Mouse (Mus musculus) left cerebral cortex, postnatal 4 days (tissue): ENCODE results near the gene Kif16b. TPM values are rescaled to one million over a fixed set of nuclear protein-coding genes. Genes with fewer than 3 reads are reported as not detected.

Experiments
- DNase-seq: peaks from one replicate; pipeline ENCODE4 v3.0.0-alpha.2; 2022
- intact Hi-C: fragments of 180-260 bp; cut with DNase I; formaldehyde crosslinking; loops from one replicate; pipeline ENCODE4 v1.15.1; 2025
- total RNA-seq, 2 experiments: library from RNA; stranded (reverse); gene quantifications; 2 replicates each; pipeline ENCODE4 v1.2.3; 2021

Gene Kif16b
- total RNA-seq, 2 experiments from 2014 or later = 11.3 to 11.9 TPM

DNA sequence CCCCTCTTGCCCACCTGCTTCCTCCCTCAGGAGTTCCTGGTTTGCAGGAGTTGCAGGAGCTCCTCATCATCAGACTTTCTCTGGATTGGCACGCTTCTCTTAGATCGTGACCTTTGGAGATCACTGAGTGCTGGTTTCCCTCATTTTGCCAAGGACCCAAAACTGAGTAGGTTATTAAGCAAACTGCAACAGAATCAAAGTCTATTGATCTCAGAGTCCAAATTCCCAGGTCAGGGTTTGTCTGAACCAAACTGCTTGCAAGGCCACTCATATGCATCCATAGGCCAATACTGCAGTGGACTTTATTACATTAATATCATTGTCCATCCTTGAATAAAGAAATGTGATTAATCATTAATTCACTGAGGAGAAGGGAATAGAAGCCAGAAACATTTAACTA is 211.8 kb downstream of the Kif16b start:
- intact Hi-C loops = no loop called here
- DNase-seq = no peak

DNA sequence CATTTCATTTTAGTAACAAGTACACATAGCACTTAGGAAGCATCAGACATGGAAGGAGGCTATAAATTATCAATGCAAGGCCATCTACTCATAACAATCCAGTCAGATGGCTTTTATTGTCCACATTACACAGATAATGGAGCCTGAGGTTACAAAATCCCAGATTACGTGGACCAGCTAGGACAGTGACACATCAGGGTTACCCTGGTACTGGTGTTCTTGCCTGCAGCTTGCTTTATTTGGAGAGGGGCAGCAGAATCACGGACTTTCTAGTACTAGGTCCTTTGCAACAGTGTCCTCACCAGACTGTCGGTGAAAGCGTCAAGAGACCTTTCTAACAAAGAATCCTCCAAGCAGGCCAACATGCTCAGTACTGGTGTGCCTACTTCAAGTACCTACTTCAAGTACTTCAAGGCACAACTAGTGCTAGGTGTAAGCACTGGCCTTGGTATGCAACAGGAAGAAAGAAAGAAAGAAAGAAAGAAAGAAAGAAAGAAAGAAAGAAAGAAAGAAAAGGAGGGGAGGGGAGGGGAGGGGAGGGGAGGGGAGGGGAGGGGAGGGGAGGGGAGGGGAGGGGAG is 213.3 kb downstream of the Kif16b start:
- no peak for DNase-seq
- intact Hi-C loops = no loop called here

DNA sequence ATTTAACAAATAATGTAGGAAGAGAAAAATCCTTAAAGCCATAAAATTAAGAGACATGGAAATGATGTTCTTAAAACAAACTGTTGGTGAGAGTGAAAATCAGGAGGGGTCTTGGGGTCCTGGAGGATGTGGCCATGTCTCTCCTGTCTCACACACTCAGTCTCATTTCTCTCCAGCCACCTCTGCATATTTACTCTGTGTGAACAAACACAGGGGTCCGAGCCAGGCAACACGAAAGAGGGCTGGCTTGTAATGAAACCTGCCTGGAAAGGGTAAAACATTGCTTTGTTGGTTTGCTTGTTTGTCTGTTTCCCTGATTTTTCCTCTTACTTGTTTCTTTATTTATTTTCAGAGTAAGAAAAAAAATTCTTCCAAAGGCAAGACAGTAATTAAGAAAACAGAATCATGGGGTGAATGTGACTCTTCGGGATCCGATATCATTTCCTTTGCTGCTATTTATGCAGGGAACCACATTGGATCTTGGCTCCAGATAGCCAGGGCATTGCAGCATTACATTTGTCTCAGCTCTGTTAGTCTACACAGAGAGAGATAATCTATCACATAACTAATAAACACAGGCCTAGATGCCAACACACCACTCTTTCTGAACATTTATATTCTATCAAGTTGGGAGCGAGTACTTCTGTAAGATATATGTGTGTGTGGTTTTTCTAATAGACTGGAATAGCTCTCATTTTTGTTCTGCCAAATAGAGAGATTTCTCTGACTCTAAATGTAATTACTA is 218.2 kb downstream of the Kif16b start:
- no peak for DNase-seq
- intact Hi-C loops = no loop called here

DNA sequence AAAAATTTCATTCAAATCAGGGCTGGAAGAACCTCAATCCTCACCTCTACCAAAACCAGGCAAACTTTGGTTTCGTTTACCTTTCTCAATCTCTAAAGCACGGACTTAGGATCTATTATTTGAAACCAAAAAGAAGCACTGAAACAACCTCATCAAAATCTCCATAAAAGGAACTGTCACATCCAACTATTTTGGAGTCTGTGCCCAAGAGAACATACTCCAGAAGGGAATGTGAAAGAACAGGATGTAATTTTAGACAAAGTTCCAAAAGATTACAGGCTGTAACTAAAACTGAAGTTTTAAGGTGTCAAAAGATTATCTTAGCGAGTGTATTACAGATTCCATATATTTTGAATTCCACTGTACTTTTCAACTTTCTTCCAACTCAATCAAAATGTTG is 232.9 kb downstream of the Kif16b start:
- DNase-seq = no peak
- intact Hi-C loops = no loop called here

DNA sequence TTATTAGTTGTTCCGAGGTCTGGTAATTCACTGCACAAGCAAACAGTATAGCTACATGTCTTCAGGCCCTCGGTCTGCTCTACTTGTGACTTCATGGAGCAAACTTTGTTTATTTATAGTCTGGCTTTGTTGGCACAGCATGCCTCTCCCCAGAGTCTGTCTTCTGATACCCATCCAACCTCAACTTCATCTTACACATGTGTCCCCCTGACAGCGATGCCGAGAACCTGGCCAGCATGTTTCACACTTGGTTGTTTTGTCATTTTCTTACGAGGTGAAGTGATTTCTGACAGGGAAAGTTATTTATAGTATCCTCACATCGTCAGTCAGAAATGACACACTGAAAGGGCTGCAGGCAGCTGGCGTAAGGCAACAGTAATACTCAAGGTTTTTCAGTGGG is 249.7 kb downstream of the Kif16b start:
- intact Hi-C loops = no loop called here
- no peak for DNase-seq

DNA sequence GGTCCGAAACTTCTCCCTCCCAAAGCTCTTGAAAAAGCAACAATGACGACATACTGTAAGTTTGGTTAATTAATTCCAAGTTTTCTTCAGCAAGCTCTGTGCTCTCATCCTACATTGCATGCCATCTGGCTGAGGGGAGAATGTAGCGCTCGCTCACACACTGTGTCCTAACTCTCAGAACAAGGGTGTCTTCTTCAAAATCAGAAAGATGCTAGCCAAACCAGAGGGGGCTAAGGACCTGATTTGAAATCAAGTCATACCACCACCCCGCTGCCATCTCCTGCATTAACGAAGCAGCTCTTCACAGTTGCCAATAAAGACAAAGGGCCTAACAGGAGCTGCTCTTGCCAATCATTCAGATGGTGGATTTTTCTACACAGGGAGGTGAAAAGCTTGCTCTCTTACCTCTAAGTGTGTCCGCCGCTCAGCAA is 253.3 kb downstream of the Kif16b start:
- intact Hi-C loops = no loop called here
- no peak for DNase-seq

DNA sequence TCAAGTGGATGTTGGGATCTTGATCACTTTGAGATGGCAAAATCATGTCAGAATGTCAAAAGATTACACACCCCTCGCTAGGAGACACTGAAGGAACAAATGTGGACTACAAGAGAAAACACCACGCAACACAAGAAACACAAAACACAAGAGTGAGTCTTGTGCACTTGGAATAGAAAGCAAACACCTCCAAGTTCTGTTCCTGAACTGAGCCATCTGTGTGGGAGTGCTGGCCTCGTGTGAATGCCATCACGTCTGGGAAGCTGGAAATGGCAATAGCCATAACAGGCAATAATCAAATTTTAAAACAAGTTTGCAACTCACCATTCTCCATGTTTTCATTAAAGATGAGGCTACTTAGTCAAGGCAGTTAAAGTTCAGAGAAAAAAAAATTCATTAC is 254.5 kb downstream of the Kif16b start:
- intact Hi-C loops = no loop called here
- DNase-seq = no peak

DNA sequence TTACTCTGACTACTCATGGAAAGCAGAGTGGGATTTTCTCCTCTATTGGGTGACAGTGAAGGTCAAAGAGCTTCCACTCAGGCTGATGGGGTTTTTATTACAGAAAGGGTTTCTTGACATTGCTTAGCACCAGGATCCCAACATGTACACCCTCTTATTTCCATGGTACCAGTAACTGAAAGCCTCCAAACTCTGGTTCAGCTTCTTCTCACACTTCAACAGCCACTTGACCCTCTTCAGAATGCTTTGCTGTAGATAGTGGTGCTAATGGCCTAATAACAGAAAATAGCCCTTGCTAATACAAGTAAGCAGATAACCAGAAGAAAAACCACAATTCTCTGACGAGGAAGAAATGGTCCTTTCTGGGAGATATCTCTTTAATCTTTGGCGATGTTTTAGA is 259.6 kb downstream of the Kif16b start:
- intact Hi-C loops = no loop called here
- no peak for DNase-seq

DNA sequence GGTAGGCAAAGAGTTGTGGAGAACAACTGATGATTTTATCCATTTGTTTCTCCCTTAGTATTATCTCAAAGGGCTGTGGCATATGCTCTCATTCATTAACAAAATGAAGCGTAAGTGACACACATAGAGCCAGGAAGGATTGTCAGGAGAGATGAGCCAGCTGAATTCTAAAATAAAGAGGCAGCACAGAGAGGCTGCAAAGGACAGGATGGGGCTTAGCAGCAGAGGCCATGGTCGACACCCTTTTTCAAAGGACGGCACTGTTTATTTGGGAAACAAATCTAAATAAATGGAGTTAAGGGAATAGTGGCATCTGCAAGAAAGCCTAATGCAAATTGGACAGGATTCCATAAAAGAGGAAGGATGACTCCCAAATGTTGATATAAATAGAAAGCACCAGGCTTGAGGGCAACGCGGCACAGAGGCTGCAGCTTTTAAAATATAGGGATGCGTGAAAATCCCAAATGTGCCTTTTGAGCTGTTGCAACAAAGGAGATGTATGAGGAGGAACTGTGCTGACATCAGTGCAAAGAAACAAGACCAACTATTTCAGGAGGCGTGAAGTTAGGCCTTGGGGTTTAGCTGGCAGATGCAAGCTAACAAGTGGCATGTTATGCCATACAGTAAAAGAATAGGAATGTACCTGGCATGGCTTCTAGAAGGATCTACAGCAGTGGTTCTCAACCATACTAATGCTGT is 265.6 kb downstream of the Kif16b start:
- intact Hi-C loops = no loop called here
- no peak for DNase-seq

DNA sequence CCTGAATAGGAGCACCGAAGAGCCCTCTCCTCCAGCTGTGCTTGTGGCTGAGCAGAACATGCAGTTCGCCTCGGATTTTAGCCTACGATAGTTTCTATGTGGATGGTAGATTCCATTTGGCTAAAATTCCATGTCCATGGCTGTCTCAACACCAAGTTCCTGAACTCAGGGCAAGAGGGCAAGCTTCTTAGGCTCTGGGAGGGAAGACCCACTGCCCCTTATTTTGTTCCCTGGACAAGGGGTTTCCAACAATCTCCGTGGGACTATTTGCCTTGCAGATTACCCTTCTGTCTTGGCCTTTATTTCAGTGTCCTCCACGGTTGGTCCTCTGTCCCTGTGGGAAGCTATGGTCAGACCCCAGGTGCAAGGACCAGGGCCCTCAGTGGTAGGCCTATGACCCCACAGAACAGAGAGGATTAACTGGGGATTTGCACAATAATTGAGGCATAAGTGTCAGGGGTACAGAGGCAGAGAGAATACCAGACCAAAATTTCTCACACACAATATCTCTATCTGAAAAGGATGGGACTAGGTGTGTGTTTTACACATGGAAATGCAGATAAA is 267.3 kb downstream of the Kif16b start:
- no peak for DNase-seq
- intact Hi-C loops = no loop called here

DNA sequence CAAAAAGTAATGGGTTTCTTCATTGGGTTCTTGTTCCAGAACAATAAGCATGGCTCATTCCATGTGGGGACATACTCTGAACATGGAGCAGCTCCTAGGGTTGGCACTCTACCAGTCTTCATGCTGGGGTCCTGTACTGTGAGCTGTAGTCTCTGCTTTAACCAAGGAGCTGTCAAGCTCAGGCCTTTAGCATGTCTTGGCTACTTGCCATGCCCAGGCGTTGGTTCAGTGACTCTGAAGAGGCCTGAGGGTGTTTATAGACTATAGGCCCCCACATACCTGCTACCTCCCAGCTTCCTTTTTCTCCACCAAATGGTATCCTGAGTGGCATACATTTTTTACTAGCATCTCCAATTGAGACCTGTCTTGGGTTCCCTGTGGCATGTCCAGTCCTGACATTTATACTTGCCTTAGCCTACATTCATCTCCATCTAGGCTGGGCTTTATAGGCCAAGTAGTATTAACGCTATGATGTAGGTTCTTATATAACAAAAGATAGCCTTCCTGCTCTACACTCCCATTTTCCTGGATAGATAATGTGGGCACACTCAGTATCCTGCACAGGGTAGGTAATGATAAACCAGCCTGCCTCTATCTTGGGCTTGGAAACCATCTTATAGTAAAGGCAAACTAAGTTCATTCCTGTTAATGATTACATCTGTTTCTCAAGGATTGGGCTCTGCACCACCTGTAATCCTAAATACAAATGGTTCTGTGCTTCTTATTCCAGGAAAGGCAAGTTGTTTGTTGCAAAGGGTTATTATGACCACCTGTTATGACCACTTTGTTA is 271.6 kb downstream of the Kif16b start:
- intact Hi-C loops = no loop called here

DNA sequence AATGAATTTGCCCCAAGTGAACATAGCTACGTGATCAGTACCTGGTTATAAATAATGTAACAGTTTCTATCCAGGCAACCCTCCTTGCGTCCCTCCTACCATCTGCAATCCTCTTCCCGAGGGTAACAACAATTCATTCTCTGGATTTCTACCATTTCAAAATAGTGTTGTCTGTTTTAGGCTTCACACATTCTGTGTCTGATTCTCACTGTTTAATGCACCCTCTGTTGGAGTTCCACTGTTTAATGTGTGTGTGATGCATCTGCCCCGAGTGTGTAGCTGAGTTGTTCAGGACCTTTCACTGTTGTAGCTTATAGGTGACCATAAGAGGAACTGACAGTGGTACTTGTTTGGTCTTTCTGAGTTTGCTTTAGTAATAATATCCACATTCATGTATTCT is 275.6 kb downstream of the Kif16b start:
- no peak for DNase-seq

More for the DNA sequence above, 271.6 kb downstream of the Kif16b start:
- peak; percentile 67 for DNase-seq

DNA sequence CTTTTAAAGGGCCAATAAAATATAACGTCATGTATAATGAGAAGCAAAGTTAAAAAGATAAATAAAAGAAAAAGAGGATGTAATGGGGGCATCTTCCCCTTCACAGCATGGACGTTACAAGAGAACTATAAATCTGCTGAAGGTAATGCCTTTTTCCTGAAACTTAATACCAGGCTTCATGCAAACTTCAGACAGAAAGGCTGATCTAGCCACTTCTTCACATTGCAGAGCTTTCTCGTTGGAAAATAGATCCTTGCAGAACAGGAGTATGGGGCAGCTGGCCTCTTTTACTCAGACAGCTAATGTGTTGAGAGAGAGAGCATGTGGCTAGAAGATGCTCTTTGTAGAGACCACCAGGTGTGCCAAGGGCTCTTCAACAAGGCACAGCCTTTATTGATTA is 276.2 kb downstream of the Kif16b start:
- DNase-seq = no peak
- intact Hi-C loops = no loop called here

More for the DNA sequence above, 275.6 kb downstream of the Kif16b start:
- intact Hi-C loops = no loop called here

DNA sequence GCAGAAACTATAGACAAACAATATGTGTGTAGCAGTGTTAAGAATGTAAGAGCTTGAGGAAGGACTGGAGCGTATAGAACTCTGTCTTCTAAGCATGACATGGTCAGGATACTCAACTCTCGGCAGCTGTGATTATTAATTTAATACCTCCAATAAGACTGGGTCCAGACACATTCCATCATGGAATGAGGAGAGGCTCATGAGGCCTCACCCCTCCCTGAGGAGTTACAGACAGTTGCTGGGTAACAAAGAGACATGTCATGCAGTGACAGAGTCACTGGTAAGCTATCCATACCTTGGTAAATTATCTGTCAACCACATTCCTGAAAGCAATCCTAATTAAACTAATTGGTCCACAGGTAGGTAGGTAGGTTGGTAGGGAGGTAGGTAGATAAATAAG is 277.1 kb downstream of the Kif16b start:
- intact Hi-C loops = no loop called here
- DNase-seq = no peak

DNA sequence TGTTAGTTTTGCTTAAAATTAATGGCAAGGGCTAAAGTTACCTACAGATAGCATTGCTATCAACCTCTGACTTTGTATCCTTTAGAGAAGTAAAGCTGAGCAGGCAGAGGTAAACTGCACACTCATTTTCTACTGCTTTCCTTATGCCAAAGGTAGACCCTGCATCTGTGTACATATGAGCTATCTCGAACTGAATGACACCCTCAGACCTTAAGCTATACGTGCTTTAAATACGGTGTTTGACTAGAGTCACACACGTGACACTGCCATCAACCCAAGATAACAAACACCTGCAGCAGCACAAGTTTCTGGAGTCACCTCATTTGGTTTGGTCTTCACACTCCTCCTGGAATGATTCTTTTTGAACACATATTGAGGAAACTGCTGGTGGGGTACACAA is 280.2 kb downstream of the Kif16b start:
- no peak for DNase-seq
- intact Hi-C loops = no loop called here

DNA sequence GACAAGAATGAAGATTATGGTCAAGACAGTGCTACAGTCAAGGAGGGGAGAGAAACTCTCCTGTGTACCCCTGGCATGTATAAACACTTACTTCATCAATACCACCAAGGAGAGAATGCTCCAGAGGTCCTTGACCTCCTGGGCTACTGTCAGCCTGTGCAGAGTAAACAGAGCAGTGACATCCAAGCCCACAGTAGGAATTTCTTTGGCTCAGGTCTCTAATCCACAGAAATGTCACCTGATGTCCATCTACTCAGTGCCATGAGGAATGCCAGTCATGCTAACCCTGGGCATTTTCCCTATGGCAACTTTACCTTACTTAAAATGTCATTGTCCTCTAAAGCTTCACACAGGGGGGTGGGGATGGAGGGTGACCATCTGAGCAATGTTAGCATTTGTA is 281.4 kb downstream of the Kif16b start:
- intact Hi-C loops = no loop called here

DNA sequence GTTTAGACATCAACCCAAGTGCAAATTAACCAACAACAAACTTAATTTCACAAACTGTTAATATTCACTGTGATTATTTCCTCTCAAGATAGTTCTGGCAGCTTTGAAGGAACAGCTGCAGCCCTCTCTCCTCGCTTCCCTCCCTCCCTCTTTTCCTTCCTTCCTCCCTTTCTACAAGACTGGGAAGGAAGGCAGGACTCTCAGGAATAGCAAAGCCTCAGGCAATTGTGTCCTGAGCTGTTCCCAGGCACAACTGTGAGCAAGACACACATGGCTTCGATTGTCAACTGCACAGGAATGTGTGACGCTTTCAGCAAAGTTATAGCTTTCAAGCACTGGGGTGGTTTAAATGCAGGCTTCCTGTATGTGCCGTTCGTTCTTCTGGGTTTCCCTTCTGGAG is 286.8 kb downstream of the Kif16b start:
- intact Hi-C loops = no loop called here
- DNase-seq = no peak

More for the DNA sequence above, 281.4 kb downstream of the Kif16b start:
- DNase-seq = no peak

DNA sequence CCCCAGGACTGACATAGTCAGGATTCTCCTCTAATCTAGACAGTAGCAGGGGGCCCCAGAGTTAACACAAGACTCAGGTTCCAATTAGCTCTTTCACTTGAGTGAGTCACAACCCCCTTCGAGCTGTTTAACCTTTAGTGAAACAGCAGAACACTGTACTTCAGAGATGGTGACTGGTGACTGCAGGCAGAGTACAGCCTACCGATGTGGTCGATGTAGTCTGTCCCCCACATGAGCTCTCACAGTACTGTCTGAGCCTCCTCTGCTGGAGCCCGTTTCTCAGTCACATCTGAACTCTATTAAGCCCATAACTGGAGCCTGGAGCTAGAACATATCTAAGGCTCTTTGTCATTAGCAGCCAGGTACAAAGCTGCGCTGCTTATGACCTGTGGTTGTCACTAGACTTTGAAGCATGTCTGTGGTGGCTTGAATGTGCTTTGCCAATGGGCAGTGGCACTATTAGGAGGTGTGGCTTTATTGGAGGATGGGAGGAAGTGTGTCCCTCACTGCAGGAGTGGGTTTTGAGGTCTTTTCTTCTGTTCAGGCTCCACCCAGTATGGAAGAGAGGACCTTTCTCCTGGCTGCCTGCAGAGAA is 288.9 kb downstream of the Kif16b start:
- DNase-seq = no peak
- intact Hi-C loops = no loop called here

DNA sequence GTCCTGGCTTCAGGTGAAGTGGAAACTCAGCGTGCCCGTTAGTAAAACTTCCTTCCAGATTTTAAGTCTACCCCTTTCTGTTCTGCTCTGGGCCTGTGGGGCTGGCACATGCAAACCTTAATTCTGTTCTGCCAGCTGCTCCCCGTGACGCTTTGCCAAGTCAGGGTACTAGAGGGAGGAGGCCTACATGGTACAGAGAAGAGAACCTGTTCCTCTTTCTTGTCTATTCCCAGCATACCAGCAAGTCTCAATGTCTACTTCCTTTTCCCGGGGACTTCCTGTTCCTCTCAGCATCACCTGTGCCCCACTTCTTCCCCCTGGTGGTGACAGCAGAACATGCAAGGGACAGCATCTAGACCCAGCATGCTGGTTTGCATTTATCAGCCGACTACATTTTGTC is 290.2 kb downstream of the Kif16b start:
- DNase-seq = peak; percentile 84
- intact Hi-C loops = no loop called here

DNA sequence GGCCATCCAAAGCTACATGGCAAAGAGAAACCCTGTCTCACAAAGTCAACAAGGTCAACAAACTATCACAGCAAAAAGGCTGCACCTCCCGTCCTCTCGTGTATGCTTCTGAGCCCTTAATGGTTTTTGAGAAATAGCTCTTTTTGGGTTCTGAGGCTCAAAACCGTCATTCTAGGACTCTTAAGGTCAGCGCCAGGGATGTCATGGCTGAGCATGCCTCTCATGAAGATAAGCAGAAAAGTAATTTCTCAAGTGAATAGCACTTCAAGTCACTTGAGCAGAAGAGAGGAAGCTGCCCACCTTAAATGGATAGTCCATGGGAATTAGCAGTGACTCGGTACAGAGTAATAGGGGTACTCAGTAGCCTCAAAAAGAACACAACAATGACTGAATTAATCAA is 291.1 kb downstream of the Kif16b start:
- DNase-seq = no peak
- intact Hi-C loops = no loop called here

DNA sequence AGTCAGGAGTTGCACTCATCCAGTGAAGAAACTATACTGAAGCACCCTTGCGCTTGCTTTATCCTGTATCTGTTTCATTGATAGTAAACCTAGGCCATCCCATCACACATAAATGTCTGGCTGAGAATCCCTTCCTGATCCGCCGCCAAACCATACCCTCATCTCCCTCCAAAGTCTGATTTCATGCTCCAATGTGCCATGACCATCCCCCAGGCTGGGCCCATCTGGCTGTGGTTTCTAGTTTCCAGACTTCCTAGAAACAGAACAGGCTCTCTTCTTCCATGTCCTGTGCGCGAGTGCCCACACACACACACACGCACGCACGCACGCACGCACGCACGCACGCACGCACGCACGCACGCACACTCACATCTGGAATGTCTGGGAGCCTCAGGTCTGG is 292.6 kb downstream of the Kif16b start:
- DNase-seq = peak; percentile 91
- intact Hi-C loops = no loop called here
